Mouse (Mus musculus): ENCODE results near the gene Pax5.

- TF ChIP-seq EP300 (optimal IDR thresholded peaks at IDR 0.05) (no peak), CTCF (IDR thresholded peaks at IDR 0.05; ENCODE audit: low read depth) (no peak)
Measured at GRCm38 (mm10) chr4:44545669-44546068, 164.6 kb downstream of the Pax5 start.
